Mouse (Mus musculus): ENCODE results near the gene Abhd10.

Gene Abhd10

GRCm38 (mm10) chr16:45724742-45725102, 18.0 kb downstream of the Abhd10 start:
- 1% methylated on average over 10 of the region's 10 CpGs for WGBS

GRCm38 (mm10) chr16:45724061-45724741, 18.6 kb downstream of the Abhd10 start, which contains the start of gene Tagln3:
Tagln3 (minus strand) TSS chr16:45724608.
- 3% methylated on average over 30 of the region's 30 CpGs for WGBS

GRCm38 (mm10) chr16:45723172-45723901, 19.4 kb downstream of the Abhd10 start:
- WGBS: 23% methylated on average over 6 of the region's 6 CpGs

- WGBS: 23% methylated on average over 3 of the region's 3 CpGs
Measured at GRCm38 (mm10) chr16:45722460-45722951, 20.2 kb downstream of the Abhd10 start.

- 53% methylated on average over 10 of the region's 10 CpGs for WGBS
Measured at GRCm38 (mm10) chr16:45720022-45720630, 22.6 kb downstream of the Abhd10 start.

- WGBS: 91% methylated on average over 4 of the region's 4 CpGs
Measured at GRCm38 (mm10) chr16:45718296-45718695, 24.5 kb downstream of the Abhd10 start.

GRCm38 (mm10) chr16:45714489-45715150, 28.1 kb downstream of the Abhd10 start:
- 46% methylated on average over 5 of the region's 5 CpGs for WGBS

- WGBS: 76% methylated on average over 1 of the region's 1 CpGs
Measured at GRCm38 (mm10) chr16:45713878-45714277, 28.9 kb downstream of the Abhd10 start.

- 80% methylated on average over 5 of the region's 5 CpGs for WGBS
Measured at GRCm38 (mm10) chr16:45713261-45713660, 29.5 kb downstream of the Abhd10 start.

GRCm38 (mm10) chr16:45711263-45711662, 31.5 kb downstream of the Abhd10 start:
- 72% methylated on average over 7 of the region's 7 CpGs for WGBS

GRCm38 (mm10) chr16:45699301-45699700, 43.5 kb downstream of the Abhd10 start:
- WGBS: 53% methylated on average over 5 of the region's 5 CpGs

GRCm38 (mm10) chr16:45697996-45698395, 44.8 kb downstream of the Abhd10 start:
- 56% methylated on average over 6 of the region's 6 CpGs for whole genome bisulfite sequencing

- WGBS: 62% methylated on average over 9 of the region's 9 CpGs
Measured at GRCm38 (mm10) chr16:45695445-45696160, 47.2 kb downstream of the Abhd10 start.

GRCm38 (mm10) chr16:45693558-45693957, 49.2 kb downstream of the Abhd10 start, which contains the start of gene Tmprss7:
Tmprss7 (minus strand) TSS chr16:45693658.
- WGBS: 49% methylated on average over 10 of the region's 10 CpGs

GRCm38 (mm10) chr16:45692851-45693250, 49.9 kb downstream of the Abhd10 start:
- 46% methylated on average over 3 of the region's 3 CpGs for WGBS

GRCm38 (mm10) chr16:45690178-45690577, 52.6 kb downstream of the Abhd10 start:
- 10% methylated on average over 4 of the region's 4 CpGs for WGBS

GRCm38 (mm10) chr16:45686833-45687232, 55.9 kb downstream of the Abhd10 start:
- WGBS: 53% methylated on average over 3 of the region's 3 CpGs

GRCm38 (mm10) chr16:45685295-45685694, 57.5 kb downstream of the Abhd10 start:
- WGBS: 30% methylated on average over 3 of the region's 3 CpGs

- 11% methylated on average over 8 of the region's 8 CpGs for WGBS
Measured at GRCm38 (mm10) chr16:45684815-45685214, 57.9 kb downstream of the Abhd10 start.
